Mouse (Mus musculus): Measurements from ENCODE around the gene Rnf207. TPM values are rescaled to one million over a fixed set of nuclear protein-coding genes. Genes with fewer than 3 reads are reported as not detected.

Rnf207 gene
- polyA plus RNA-seq, 1 experiment, result 25.0 TPM

DNA sequence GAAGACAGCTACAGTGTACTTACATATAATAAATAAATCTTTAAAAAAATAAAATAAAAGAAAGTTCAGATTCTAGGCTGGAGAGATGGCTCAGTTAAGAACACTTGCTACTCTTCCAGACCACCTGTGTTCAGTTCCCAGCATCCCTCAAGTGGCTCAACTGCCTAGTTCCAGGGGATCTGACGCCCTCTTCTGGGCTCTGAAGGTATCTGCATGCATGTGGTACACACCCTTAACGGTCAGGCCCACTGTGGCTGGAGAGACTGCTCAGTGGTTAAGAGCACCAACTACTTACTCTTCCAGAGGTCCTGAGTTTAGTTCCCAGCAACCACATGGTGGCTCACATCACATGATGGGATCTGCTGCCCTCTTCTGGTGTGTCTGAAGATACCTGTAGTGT is 40.9 kb downstream of the Rnf207 start:
- H3K27ac ChIP-seq (ENCODE audit: insufficient read depth, low read length), result no peak overlapping the region

DNA sequence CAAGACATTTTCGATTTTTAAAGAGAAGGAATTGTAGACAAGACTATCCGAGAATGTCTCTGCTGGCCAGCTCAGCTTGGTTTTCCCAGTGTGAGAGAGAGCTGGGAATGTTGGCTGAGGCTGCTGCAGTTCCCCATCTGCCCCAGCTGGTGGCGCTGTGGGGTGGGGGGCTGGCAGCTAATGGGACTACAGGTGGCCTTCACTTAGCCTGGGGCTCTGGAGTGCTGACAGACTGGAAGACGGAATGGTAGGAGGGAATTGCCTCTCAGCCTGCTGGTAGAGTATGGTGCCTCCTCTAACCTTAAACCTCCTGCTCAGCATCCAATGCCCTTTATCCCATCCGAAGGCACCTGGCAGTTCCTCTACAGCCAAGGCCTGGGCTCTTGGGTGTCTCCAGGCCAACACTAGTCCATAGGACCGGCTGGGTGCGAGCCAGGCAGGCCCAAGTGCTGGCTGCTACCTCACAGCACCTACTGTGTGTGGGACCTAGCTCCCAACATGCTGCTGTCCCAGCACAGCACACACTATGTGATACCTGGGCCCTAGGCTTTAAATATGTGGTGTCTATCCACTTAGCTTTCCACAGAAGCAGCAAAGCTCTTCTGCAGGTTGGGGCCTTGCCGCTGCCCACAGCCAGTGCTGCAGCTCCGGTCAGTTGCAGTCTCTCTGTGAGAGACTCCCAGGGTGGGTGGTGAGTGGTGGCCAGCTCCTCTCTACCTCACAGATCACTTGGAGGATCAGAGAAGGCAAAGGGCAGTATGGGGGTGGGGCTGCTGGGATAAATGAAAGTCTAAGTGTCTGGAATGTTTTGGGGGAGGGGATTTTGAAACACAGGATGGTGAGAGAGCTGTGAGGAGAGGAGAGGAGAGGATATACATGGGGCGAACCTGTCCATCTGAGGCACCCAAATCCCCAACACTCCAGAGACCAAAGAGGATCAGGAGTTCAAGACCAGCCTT is 42.1 kb downstream of the Rnf207 start:
- no peak for TF ChIP-seq POLR2A (IDR thresholded peaks at IDR 0.05; ENCODE audit: extremely low read depth, insufficient read depth, low read length)
- peak; percentile 43 for TF ChIP-seq CTCF (IDR thresholded peaks at IDR 0.05; ENCODE audit: extremely low read depth, insufficient read depth, low read length)
- H3K4me1 ChIP-seq (ENCODE audit: control insufficient read depth, insufficient read depth, low read length), result peaks cover 6% of the 10 kb centered on the region; the same call in 1 of the 2 replicates

More for the DNA sequence above, 40.9 kb downstream of the Rnf207 start:
- no peak for TF ChIP-seq POLR2A (IDR thresholded peaks at IDR 0.05; ENCODE audit: extremely low read depth, insufficient read depth, low read length)
- TF ChIP-seq CTCF (IDR thresholded peaks at IDR 0.05; ENCODE audit: extremely low read depth, insufficient read depth, low read length), result no peak
- peaks cover 6% of the 10 kb centered on the region; the same call in 1 of the 2 replicates for H3K4me1 ChIP-seq (ENCODE audit: control insufficient read depth, insufficient read depth, low read length)
- no peak overlapping the region for H3K4me3 ChIP-seq (ENCODE audit: insufficient read depth, low read length)

DNA sequence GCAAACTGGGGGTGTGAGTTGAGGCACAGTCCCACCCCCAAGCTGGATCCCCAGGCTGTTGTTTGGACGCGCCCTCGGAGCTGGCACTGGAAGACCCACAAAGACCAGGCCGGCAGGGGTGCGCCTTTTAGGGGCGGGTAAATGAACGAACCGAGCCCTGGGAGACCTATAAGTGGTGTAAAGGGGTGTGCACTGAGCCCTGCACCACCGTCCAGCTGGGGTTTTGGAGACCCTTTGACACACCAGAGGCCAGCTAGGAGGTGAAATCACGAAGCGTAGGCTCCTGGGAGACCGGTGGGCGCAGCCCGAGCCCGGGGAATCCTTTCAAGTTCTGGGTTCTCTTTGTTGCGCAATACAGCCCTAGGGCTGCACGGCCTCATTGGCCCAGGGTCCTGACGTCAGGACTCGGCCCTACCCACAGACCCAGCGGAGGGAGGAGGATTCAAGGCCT is 44.1 kb downstream of the Rnf207 start:
- no peak for TF ChIP-seq CTCF (IDR thresholded peaks at IDR 0.05; ENCODE audit: extremely low read depth, insufficient read depth, low read length)
- TF ChIP-seq POLR2A (IDR thresholded peaks at IDR 0.05; ENCODE audit: extremely low read depth, insufficient read depth, low read length), result no peak
- no peak overlapping the region for H3K27ac ChIP-seq (ENCODE audit: insufficient read depth, low read length)
- peaks cover 6% of the 10 kb centered on the region; the same call in 1 of the 2 replicates for H3K4me1 ChIP-seq (ENCODE audit: control insufficient read depth, insufficient read depth, low read length)
- H3K4me3 ChIP-seq (ENCODE audit: insufficient read depth, low read length), result peak overlapping the region; percentile 48

More for the DNA sequence above, 42.1 kb downstream of the Rnf207 start:
- no peak overlapping the region for H3K4me3 ChIP-seq (ENCODE audit: insufficient read depth, low read length)
- no peak overlapping the region for H3K27ac ChIP-seq (ENCODE audit: insufficient read depth, low read length)

DNA sequence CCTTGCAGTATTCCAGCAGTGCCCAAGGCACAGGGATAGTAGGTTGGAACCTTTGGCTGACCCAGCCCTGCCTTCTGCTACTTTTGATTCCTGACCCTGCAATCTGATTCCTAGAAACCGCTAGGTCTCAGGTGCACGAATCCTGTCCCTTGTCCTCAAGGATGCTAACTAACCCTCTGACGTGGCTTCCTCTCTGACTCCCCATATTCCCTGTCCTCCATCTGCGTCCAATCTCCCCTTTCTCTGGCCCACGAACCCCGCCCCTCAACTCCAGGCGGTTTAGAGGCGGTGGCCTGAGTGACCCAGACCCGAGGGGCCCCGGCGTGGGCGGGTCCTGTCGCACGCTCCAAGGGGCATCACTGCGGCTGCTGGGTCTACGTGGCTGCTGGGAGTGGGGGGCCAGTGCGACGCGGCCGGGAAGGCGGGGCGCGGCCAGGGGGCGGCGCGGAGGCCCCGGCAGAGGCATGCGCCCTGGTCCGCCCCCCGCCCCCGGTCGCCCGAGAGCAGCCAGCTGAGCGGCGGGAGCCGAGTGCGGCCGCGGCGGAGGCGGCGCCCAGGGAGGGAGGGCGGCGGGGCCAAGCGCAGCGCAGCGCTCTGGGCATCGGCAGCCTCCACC is 45.1 kb downstream of the Rnf207 start, which contains the start of gene Gpr153:
Gene Gpr153, plus strand, starts transcription at position 612 of the 616 bp plus-strand sequence.
- peak within 1 kb of the TSS; percentile 48 for H3K4me3 ChIP-seq (ENCODE audit: insufficient read depth, low read length)
- H3K4me1 ChIP-seq (ENCODE audit: control insufficient read depth, insufficient read depth, low read length), result peaks cover 5% of the 10 kb centered on the region
- no peak within 1 kb of the TSS for H3K27ac ChIP-seq (ENCODE audit: insufficient read depth, low read length)
- TF ChIP-seq POLR2A (IDR thresholded peaks at IDR 0.05; ENCODE audit: extremely low read depth, insufficient read depth, low read length) (no peak), CTCF (IDR thresholded peaks at IDR 0.05; ENCODE audit: extremely low read depth, insufficient read depth, low read length) (no peak)

DNA sequence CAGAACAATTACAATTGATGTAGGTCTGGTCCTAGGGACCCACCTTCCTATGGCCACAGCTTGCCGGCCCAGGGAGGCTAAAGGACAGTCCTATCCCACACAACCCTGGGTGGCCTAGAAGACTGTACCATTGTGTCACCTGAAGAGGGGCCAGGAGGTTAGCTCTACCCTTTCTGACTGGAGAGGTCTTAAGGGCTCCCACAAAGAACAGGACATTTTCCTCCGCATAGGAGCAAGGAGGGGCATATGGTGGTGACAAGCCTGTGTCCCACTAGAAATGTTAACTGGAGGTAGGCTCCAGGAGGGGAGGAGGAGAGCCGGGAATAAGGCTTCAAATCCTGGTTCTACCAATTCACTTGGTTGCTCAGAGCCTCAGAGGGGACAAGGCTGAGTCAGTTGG is 45.6 kb downstream of the Rnf207 start:
- Histone ChIP-seq H3K4me1 (ENCODE audit: control insufficient read depth, insufficient read depth, low read length) (peaks cover 4% of the 10 kb centered on the region), H3K4me3 (ENCODE audit: insufficient read depth, low read length) (no peak overlapping the region), H3K27ac (ENCODE audit: insufficient read depth, low read length) (no peak overlapping the region)
- TF ChIP-seq POLR2A (IDR thresholded peaks at IDR 0.05; ENCODE audit: extremely low read depth, insufficient read depth, low read length) (no peak), CTCF (IDR thresholded peaks at IDR 0.05; ENCODE audit: extremely low read depth, insufficient read depth, low read length) (no peak)

DNA sequence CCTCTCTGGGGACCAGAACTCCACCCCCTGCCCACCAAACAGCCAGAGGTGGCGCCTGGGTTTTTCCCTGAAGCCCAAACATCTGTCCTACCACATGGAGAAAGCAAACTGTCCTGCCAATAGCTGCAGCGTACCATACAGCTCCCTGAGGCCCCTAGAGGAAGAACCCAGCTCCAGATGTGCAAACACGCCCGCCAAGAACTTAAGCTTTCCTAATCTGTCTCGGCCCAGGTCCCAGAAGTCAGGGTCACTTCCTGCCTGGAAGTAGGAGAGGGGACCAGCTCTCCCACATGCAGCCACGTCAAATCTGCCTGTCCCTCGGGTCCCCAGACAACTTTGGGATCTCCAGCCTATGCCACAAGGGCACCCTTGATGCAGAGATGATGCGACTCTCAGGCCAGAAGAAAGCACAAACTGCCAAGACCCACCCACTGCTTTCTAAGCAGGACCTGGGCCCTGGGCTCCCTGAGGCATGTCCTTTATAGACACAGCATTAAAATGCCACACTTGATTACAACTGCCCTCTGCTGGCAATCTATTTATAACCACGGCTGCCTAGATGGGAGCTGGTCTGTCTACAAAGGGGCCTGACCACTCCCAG is 46.2 kb downstream of the Rnf207 start:
- Histone ChIP-seq H3K4me3 (ENCODE audit: insufficient read depth, low read length) (no peak overlapping the region), H3K27ac (ENCODE audit: insufficient read depth, low read length) (no peak overlapping the region), H3K4me1 (ENCODE audit: control insufficient read depth, insufficient read depth, low read length) (peaks cover 4% of the 10 kb centered on the region)
- TF ChIP-seq CTCF (IDR thresholded peaks at IDR 0.05; ENCODE audit: extremely low read depth, insufficient read depth, low read length), result 0 out of 2 replicates have a peak, but pooled peaks have one; percentile 5
- TF ChIP-seq POLR2A (IDR thresholded peaks at IDR 0.05; ENCODE audit: extremely low read depth, insufficient read depth, low read length), result no peak

DNA sequence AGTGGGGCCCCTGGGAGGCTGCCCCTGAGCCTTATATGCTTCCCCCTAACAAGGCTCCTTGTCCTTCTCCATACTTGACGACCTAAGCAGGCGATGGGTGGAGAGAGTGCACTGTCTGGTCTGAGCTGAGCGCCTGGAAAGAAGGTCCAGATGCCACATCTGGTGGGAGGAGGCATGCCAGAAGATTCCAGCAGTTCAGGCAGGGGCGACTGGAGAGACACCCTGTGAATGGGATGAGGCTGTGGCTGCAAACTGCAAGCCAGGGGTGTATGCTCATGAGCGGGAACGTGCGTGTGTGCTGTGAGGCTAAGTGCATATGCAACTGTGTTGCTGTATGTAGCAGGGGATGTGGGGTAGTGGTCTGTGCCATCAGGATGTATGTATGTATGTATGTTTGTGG is 46.8 kb downstream of the Rnf207 start:
- Histone ChIP-seq H3K27ac (ENCODE audit: insufficient read depth, low read length) (no peak overlapping the region), H3K4me3 (ENCODE audit: insufficient read depth, low read length) (no peak overlapping the region), H3K4me1 (ENCODE audit: control insufficient read depth, insufficient read depth, low read length) (peaks cover 4% of the 10 kb centered on the region)
- no peak for TF ChIP-seq CTCF (IDR thresholded peaks at IDR 0.05; ENCODE audit: extremely low read depth, insufficient read depth, low read length)
- no peak for TF ChIP-seq POLR2A (IDR thresholded peaks at IDR 0.05; ENCODE audit: extremely low read depth, insufficient read depth, low read length)

DNA sequence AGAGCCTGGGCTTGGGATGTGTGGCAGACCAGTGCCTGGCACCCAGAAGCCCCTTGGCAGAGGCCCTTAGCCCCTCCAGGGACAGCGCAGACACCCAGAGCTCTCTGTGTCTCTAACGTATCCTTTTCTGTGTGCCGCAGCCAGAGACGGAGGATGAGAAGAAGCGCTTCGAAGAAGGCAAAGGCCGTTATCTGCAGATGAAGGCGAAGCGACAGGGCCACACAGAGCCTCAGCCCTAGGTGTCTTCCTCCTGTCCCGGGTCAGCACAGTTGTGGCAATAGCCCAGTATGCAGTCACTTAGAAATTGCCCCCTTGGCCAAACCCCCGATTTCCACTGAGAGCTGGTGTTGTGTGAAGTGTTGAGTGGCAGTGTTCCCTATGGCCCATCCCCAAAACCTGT is 47.5 kb downstream of the Rnf207 start:
- Histone ChIP-seq H3K4me3 (ENCODE audit: insufficient read depth, low read length) (no peak overlapping the region), H3K27ac (ENCODE audit: insufficient read depth, low read length) (no peak overlapping the region), H3K4me1 (ENCODE audit: control insufficient read depth, insufficient read depth, low read length) (peaks cover 4% of the 10 kb centered on the region)
- TF ChIP-seq POLR2A (IDR thresholded peaks at IDR 0.05; ENCODE audit: extremely low read depth, insufficient read depth, low read length), result no peak
- no peak for TF ChIP-seq CTCF (IDR thresholded peaks at IDR 0.05; ENCODE audit: extremely low read depth, insufficient read depth, low read length)

DNA sequence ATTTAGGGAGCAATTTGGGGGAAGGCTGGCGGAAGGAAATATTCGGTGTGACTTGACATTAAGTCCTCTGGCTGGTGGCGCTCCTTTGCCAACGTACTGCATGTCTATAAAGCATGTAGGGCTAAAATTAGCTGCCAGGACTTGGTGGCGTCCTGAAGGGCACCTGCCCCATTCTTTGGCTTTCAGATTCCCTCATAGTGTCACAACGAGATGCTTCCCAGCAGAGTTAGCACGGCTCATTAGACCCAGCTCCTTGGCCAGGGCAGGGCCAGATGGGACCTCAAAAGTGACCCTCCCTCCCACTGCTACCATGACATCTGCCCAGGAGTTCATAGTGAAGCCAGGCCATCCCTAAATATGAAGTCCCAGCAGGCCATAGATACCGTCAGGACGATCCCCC is 48.2 kb downstream of the Rnf207 start:
- H3K4me3 ChIP-seq (ENCODE audit: insufficient read depth, low read length), result no peak overlapping the region
- H3K27ac ChIP-seq (ENCODE audit: insufficient read depth, low read length), result no peak overlapping the region
- TF ChIP-seq POLR2A (IDR thresholded peaks at IDR 0.05; ENCODE audit: extremely low read depth, insufficient read depth, low read length) (no peak), CTCF (IDR thresholded peaks at IDR 0.05; ENCODE audit: extremely low read depth, insufficient read depth, low read length) (no peak)
- peaks cover 6% of the 10 kb centered on the region for H3K4me1 ChIP-seq (ENCODE audit: control insufficient read depth, insufficient read depth, low read length)

Measured in cortical plate, adult 2 months (tissue).